Comparison of ENCODE assay signal across 7 mouse cellular contexts in the genomic region with DNA sequence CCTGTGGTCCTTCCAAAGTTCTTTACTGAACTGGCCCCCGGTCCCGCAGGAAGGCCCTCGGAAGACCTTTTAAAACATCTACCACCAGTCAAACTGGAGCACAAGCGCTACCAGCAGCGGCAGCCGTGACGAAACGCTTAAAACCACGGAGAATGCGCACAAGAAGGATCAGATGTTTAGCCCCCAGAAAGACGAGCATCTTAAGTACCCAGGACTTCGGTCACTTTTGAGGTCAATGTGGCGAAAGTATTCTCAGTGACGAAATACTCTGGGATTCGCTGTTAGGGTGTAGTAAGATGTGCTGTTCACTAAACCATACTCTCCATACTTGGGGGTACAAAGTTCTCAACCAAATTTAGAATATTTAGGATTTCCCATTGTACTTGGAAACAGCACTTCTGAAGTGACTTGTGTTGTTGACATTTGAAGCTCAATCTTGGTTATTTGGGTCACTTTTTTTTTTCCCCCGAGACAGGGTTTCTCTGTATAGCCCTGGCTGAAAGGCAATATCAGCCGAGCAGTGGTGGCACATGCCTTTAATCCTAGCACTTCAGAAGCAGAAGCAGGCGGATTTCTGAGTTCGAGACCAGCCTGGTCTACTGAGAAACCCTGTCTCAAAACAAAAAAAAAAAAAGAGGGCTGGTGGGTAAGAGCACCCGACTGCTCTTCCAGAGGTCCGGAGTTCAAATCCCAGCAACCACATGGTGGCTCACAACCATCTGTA. TPM values are rescaled to one million over a fixed set of nuclear protein-coding genes. Genes with fewer than 3 reads are reported as not detected.
A peak's percentile ranks its signal among the peaks of the same experiment; 100 is the strongest.
DNase-seq lines count a peak whose midpoint lies in the region; TF ChIP-seq lines count a peak whose summit lies in the region.

No protein-coding gene starts in this region.

- DNase-seq in thymus, adult 2 months, result no peak
- DNase-seq in thymus, adult 18-20 months, result no peak
- no peak for DNase-seq in forebrain, embryonic 10.5 days (ENCODE audit: extremely low spot score, low spot score)
- peak; percentile 17 for DNase-seq in liver
- no peak for DNase-seq in kidney, adult 9 months
- no peak for DNase-seq in frontal cortex, postnatal 10 days (ENCODE audit: low spot score in 2 of 2)

- no peak for TF ChIP-seq CTCF in thymus, adult 2 months (IDR thresholded peaks at IDR 0.05; ENCODE audit: borderline replicate concordance, control insufficient read depth, extremely low read depth, insufficient read depth, low read length, poor library complexity)
- TF ChIP-seq CTCF in olfactory bulb, adult 2 months (IDR thresholded peaks at IDR 0.05; ENCODE audit: insufficient read depth, low read depth, low read length), result no peak

- 12% methylated on average over 21 of the region's 21 CpGs for WGBS in thymus, adult 2 months
- 19% methylated on average over 21 of the region's 21 CpGs for WGBS in forebrain, embryonic 10.5 days
- 15% methylated on average over 21 of the region's 21 CpGs for WGBS in olfactory bulb, adult 2 months

- no peak overlapping the region for H3K27ac ChIP-seq in thymus, adult 2 months (ENCODE audit: control insufficient read depth, insufficient read depth, low read length)
- H3K27ac ChIP-seq in forebrain, embryonic 10.5 days, result peak overlapping the region; percentile 97
- peak overlapping the region; percentile 29; the same call in 1 of the 2 replicates for H3K27ac ChIP-seq in olfactory bulb, adult 2 months (ENCODE audit: insufficient read depth, low read depth, low read length)

- no peaks in the 10 kb centered on the region for H3K9me3 ChIP-seq in forebrain, embryonic 10.5 days

- 0 out of 2 replicates have a peak, but pooled peaks cover 9% of the 10 kb centered on the region for H3K4me1 ChIP-seq in thymus, adult 2 months (replicated peaks; ENCODE audit: control insufficient read depth, insufficient read depth, low read length)
- H3K4me1 ChIP-seq in forebrain, embryonic 10.5 days, result peaks cover 14% of the 10 kb centered on the region
- 0 out of 2 replicates have a peak, but pooled peaks cover 3% of the 10 kb centered on the region for H3K4me1 ChIP-seq in olfactory bulb, adult 2 months (ENCODE audit: control insufficient read depth, insufficient read depth, low read length)

- peak overlapping the region; percentile 63 for H3K4me3 ChIP-seq in thymus, adult 2 months (ENCODE audit: control insufficient read depth, insufficient read depth, low read length)
- peak overlapping the region; percentile 84 for H3K4me3 ChIP-seq in forebrain, embryonic 10.5 days
- peak overlapping the region; percentile 73 for H3K4me3 ChIP-seq in olfactory bulb, adult 2 months (ENCODE audit: insufficient read depth, low read depth, low read length)

- no peak for TF ChIP-seq POLR2A in thymus, adult 2 months (IDR thresholded peaks at IDR 0.05; ENCODE audit: control insufficient read depth, extremely low read depth, insufficient read depth, low read length, poor library complexity)
- TF ChIP-seq POLR2A in olfactory bulb, adult 2 months (IDR thresholded peaks at IDR 0.05; ENCODE audit: insufficient read depth, low read depth, low read length), result no peak

- H3K27me3 ChIP-seq in thymus, adult 2 months (ENCODE audit: control insufficient read depth, insufficient read depth, low read length), result no peaks in the 10 kb centered on the region
- no peaks in the 10 kb centered on the region for H3K27me3 ChIP-seq in forebrain, embryonic 10.5 days (ENCODE audit: poor library complexity, severe bottlenecking)

- H3K36me3 ChIP-seq in thymus, adult 2 months (ENCODE audit: control insufficient read depth, insufficient read depth, low read length), result no peaks in the 10 kb centered on the region
- 0 out of 2 replicates have a peak, but pooled peaks cover 2% of the 10 kb centered on the region for H3K36me3 ChIP-seq in forebrain, embryonic 10.5 days (replicated peaks)

RNA-seq across cellular contexts. Expression of a gene that starts 6.3 kb away (rescaled TPM):
- 4.7 and 5.9 TPM in 2 replicates for polyA plus RNA-seq in thymus, adult 2 months (2012; rRNA removed)
- 24.0 and 29.5 TPM in 2 replicates for polyA plus RNA-seq in forebrain, embryonic 10.5 days (2016; fragmentation: Nextera tagmentation; extraction: Ambion mirVana)
- polyA plus RNA-seq in olfactory bulb, adult 2 months (2012; ENCODE audit: insufficient read depth, insufficient read length, low replicate concordance, missing spikeins), result not detected in 2 replicates

RNA-seq across cellular contexts. Expression of a gene that starts 12.9 kb away (rescaled TPM):
- 14.3 and 18.2 TPM in 2 replicates for polyA plus RNA-seq in thymus, adult 2 months (2012; rRNA removed)
- 0.96 and 1.0 TPM in 2 replicates for polyA plus RNA-seq in forebrain, embryonic 10.5 days (2016; fragmentation: Nextera tagmentation; extraction: Ambion mirVana)
- not detected in 2 replicates for polyA plus RNA-seq in olfactory bulb, adult 2 months (2012; ENCODE audit: insufficient read depth, insufficient read length, low replicate concordance, missing spikeins)

RNA-seq across cellular contexts. Expression of a gene that starts 18.7 kb away (rescaled TPM):
- polyA plus RNA-seq in thymus, adult 2 months (2012; rRNA removed), result 21.4 and 23.5 TPM in 2 replicates
- polyA plus RNA-seq in forebrain, embryonic 10.5 days (2016; fragmentation: Nextera tagmentation; extraction: Ambion mirVana), result 2.2 and 2.5 TPM in 2 replicates
- 145 TPM in 1 of 2 replicates, not detected in the other for polyA plus RNA-seq in olfactory bulb, adult 2 months (2012; ENCODE audit: insufficient read depth, insufficient read length, low replicate concordance, missing spikeins)

RNA-seq across cellular contexts. Expression of a gene that starts 18.8 kb away (rescaled TPM):
- 0.28 and 1.9 TPM in 2 replicates for polyA plus RNA-seq in thymus, adult 2 months (2012; rRNA removed)
- polyA plus RNA-seq in forebrain, embryonic 10.5 days (2016; fragmentation: Nextera tagmentation; extraction: Ambion mirVana), result not detected in 2 replicates
- not detected in 2 replicates for polyA plus RNA-seq in olfactory bulb, adult 2 months (2012; ENCODE audit: insufficient read depth, insufficient read length, low replicate concordance, missing spikeins)

RNA-seq across cellular contexts. Expression of a gene that starts 27.8 kb away (rescaled TPM):
- 190 and 219 TPM in 2 replicates for polyA plus RNA-seq in thymus, adult 2 months (2012; rRNA removed)
- 168 and 174 TPM in 2 replicates for polyA plus RNA-seq in forebrain, embryonic 10.5 days (2016; fragmentation: Nextera tagmentation; extraction: Ambion mirVana)
- not detected in 2 replicates for polyA plus RNA-seq in olfactory bulb, adult 2 months (2012; ENCODE audit: insufficient read depth, insufficient read length, low replicate concordance, missing spikeins)
